Mouse (Mus musculus) hindbrain, embryonic 11.5 days (tissue): ENCODE results near the gene Mdfic. TPM values are rescaled to one million over a fixed set of nuclear protein-coding genes. Genes with fewer than 3 reads are reported as not detected.
"Not testable (repeated sequence)": the region's sequence is repeated elsewhere in the genome, so short reads cannot be mapped to it uniquely, and the experiment has no call there.

Experiments
- ATAC-seq: fragments of 200-750 bp; cut with Nextera tagmentation; 2 replicates; pipeline ENCODE4 v1.8.0; 2017; ENCODE audit warnings: mild to moderate bottlenecking, moderate TSS enrichment, moderate library complexity; ENCODE audit not compliant: low FRiP score
- DNase-seq: peaks from one replicate; pipeline ENCODE4 v3.0.0-alpha.2; 2015; ENCODE audit warnings: low spot score
- H3K27ac ChIP-seq: fragments of 300-500 bp; sonication (generic); 2 replicates; pipeline ENCODE4 v1.5.1; 2014; ENCODE audit warnings: mild to moderate bottlenecking, low read depth, low read length
- H3K27me3 ChIP-seq: fragments of 300-500 bp; sonication (generic); 2 replicates; pipeline ENCODE4 v1.6.1; 2014; ENCODE audit warnings: mild to moderate bottlenecking, low read length, moderate library complexity, mixed read lengths; ENCODE audit not compliant: control insufficient read depth, insufficient read depth
- H3K36me3 ChIP-seq: fragments of 300-500 bp; sonication (generic); 2 replicates; pipeline ENCODE4 v1.6.1; 2014; ENCODE audit warnings: mild to moderate bottlenecking, low read length, moderate library complexity, mixed read lengths; ENCODE audit not compliant: control insufficient read depth, insufficient read depth
- H3K4me1 ChIP-seq: fragments of 300-500 bp; sonication (generic); replicated peaks from 2 replicates; pipeline ENCODE4 v1.6.1; 2014; ENCODE audit warnings: low read length, mixed read lengths; ENCODE audit not compliant: control insufficient read depth, insufficient read depth
- H3K4me2 ChIP-seq: fragments of 300-500 bp; sonication (generic); replicated peaks from 2 replicates; pipeline ENCODE4 v1.6.1; 2014; ENCODE audit warnings: mild to moderate bottlenecking, low read depth, low read length
- H3K4me3 ChIP-seq: fragments of 300-500 bp; sonication (generic); 2 replicates; pipeline ENCODE4 v1.5.1; 2014; ENCODE audit warnings: low read depth, low read length
- H3K9ac ChIP-seq: fragments of 300-500 bp; sonication (generic); 2 replicates; pipeline ENCODE4 v1.6.1; 2014; ENCODE audit warnings: low read depth, low read length
- H3K9me3 ChIP-seq: fragments of 300-500 bp; sonication (generic); 2 replicates; pipeline ENCODE4 v1.6.1; 2016; ENCODE audit warnings: low read length; ENCODE audit not compliant: control insufficient read depth
- WGBS: fragments of 180-500 bp; shearing (Covaris S2); extraction: QIAGEN DNeasy Blood & Tissue Kit; methylation state at CpG from one replicate; pipeline ENCODE4 v1.1.7; 2014; 5-methylcytosine and 5-hydroxymethylcytosine counted together
- polyA plus RNA-seq: library from polyadenylated mRNA; unstranded; fragments of >200 nt; fragmentation: Nextera tagmentation; extraction: Ambion mirVana; gene quantifications from 2 replicates; pipeline ENCODE4 v1.2.1, GENCODE M21; 2014

Mdfic gene
- polyA plus RNA-seq, 1 experiment from 2014 or later: 4.8 TPM

DNA sequence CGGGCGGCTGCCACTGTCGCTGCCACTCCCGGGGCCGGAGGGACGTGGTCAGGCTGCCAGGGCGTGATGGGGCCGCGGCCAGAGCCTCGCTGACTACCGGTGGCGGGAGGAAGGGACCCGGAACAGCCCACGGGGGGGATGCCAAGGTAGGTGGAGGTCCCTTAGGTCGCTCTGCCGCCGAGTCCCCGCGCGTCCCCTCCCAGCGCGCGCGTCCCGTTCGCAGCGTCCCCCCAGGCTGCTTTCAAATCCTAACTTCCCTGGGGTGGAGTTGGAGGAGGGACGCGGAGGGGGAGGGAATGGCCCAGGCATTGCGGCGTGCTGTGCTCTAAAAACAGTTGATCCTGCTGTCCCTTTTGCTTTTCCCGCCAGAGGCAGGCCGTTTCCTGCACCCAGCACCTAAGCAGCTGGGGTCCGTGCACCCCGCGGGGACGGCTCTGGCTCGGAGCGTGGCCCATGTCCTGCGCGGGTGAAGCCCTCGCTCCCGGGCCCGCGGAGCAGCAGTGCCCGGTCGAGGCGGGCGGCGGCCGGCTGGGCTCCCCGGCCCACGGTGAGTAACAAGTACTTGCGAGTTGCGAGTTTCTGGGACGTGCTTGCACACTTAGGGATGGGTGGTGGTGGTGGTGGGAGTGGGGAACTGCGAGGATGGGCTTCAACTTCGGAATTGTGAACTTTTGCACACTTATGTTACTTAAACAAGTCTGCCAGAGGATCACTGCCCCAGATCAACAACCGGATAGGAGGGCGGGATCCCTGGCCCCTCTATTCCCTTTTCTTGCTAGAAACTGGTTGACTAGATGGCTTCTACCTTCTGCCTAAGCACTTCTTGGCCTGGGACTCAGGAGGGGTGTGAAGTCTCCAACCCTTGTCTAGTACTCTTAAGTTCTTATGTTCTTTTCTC, 606 bp downstream of the Mdfic start:
- H3K27me3 ChIP-seq: no peaks in the 10 kb centered on the region
- peak overlapping the region; percentile 49 for H3K4me3 ChIP-seq
- no peaks in the 10 kb centered on the region for H3K36me3 ChIP-seq
- peak; percentile 87 for ATAC-seq
- peak overlapping the region; percentile 55 for H3K9ac ChIP-seq
- DNase-seq: peak; percentile 66
- no peaks in the 10 kb centered on the region for H3K4me1 ChIP-seq
- under 1% methylated on average over 54 of the region's 60 CpGs for WGBS
- no peak overlapping the region for H3K27ac ChIP-seq
- no peaks in the 10 kb centered on the region for H3K9me3 ChIP-seq
- H3K4me2 ChIP-seq: peak overlapping the region; percentile 85

DNA sequence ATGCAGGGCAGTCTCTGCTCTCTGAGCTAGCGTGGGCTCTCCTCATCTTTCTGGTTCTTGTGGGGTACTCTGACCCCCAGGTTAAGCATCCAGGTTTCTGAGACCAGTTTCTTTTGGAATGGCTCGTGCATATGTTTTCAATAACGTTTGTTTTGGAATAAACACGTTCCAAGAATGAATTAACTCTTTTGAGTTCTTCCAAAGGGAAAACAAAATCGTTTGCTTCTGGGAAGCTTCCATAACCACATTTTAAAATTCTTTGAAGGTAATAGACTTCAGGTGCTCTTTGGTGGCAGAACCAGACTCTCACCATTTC, 1.2 kb downstream of the Mdfic start:
- no peak overlapping the region; the same call in 1 of the 2 replicates for H3K9ac ChIP-seq
- no peaks in the 10 kb centered on the region for H3K36me3 ChIP-seq
- no peaks in the 10 kb centered on the region for H3K4me1 ChIP-seq
- H3K4me2 ChIP-seq: peak overlapping the region; percentile 85
- no peaks in the 10 kb centered on the region for H3K27me3 ChIP-seq
- H3K27ac ChIP-seq: no peak overlapping the region
- ATAC-seq (no peak), DNase-seq (no peak)
- H3K9me3 ChIP-seq: no peaks in the 10 kb centered on the region
- H3K4me3 ChIP-seq: peak overlapping the region; percentile 49
- whole genome bisulfite sequencing: 36% methylated on average over 5 of the region's 5 CpGs

DNA sequence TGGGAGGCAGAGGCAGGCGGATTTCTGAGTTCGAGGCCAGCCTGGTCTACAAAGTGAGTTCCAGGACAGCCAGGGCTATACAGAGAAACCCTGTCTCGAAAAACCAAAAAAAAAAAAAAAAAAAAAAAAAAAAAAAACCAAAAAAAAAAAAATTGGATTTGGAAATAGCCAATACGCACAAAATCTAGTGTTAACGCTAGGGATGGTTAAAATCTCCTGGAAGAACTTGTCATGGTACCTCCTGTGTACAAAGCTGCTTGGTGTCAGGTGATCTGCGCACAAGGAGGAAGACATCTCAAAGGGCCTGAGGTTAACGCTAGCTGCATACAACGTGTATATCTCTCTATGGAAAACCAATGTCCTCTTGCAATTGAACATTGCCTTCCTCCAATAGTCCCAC, 2.2 kb downstream of the Mdfic start:
- H3K36me3 ChIP-seq: not testable (repeated sequence)
- 93% methylated on average over 7 of the region's 8 CpGs for WGBS

DNA sequence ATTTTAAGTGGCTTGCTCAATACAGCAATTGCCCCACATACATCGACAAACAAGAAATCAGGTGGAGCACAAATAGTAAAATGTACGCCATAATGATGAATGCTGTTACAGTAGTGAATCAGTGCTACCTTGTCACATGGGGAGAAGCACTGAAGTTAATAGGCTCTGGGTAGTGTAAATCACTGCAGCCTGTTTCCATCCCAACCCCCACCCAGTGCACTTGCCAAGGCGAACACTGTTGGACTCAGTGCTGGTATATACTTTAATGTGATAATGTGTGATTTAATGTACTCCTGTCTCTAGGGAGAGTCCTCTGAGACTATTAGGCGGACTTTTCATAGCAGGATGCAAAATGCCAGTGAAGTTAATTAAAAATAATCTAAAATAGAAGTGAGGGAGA, 3.8 kb downstream of the Mdfic start:
- WGBS: 92% methylated on average over 4 of the region's 4 CpGs
- Histone ChIP-seq H3K27ac (no peak overlapping the region), H3K4me1 (no peaks in the 10 kb centered on the region), H3K9me3 (no peaks in the 10 kb centered on the region), H3K27me3 (no peaks in the 10 kb centered on the region), H3K36me3 (no peaks in the 10 kb centered on the region), H3K4me2 (no peak overlapping the region), H3K4me3 (no peak overlapping the region), H3K9ac (no peak overlapping the region)
- no peak for ATAC-seq
- no peak for DNase-seq

More for the DNA sequence above, 2.2 kb downstream of the Mdfic start:
- DNase-seq, H3K9me3 ChIP-seq, H3K27ac ChIP-seq, H3K9ac ChIP-seq, H3K4me1 ChIP-seq, ATAC-seq, H3K4me2 ChIP-seq, H3K4me3 ChIP-seq, H3K27me3 ChIP-seq: not testable (repeated sequence)

DNA sequence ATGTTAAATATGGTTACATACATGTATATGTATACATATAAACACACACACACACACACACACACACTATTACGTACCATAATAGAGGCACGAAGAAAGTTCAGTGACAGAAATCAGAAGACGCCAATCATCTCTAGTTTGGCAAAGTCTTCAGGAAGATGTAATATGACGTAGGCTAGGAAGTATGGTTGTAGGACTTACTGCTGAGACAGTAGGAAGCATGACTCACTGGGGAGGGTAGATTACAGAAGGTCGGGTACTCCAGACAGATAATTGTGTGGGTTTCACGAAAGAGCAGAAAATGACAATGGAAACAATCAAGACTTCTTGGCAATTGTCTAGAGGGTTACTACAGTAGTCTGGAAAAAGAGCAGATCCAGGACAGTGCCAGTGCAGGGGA, 6.0 kb downstream of the Mdfic start:
- ATAC-seq (no peak), DNase-seq (no peak)
- Histone ChIP-seq H3K9me3 (no peaks in the 10 kb centered on the region), H3K27me3 (no peaks in the 10 kb centered on the region), H3K4me1 (no peaks in the 10 kb centered on the region), H3K4me2 (no peak overlapping the region), H3K4me3 (no peak overlapping the region), H3K27ac (no peak overlapping the region), H3K9ac (no peak overlapping the region), H3K36me3 (no peaks in the 10 kb centered on the region)
- 95% methylated on average over 6 of the region's 6 CpGs for WGBS

DNA sequence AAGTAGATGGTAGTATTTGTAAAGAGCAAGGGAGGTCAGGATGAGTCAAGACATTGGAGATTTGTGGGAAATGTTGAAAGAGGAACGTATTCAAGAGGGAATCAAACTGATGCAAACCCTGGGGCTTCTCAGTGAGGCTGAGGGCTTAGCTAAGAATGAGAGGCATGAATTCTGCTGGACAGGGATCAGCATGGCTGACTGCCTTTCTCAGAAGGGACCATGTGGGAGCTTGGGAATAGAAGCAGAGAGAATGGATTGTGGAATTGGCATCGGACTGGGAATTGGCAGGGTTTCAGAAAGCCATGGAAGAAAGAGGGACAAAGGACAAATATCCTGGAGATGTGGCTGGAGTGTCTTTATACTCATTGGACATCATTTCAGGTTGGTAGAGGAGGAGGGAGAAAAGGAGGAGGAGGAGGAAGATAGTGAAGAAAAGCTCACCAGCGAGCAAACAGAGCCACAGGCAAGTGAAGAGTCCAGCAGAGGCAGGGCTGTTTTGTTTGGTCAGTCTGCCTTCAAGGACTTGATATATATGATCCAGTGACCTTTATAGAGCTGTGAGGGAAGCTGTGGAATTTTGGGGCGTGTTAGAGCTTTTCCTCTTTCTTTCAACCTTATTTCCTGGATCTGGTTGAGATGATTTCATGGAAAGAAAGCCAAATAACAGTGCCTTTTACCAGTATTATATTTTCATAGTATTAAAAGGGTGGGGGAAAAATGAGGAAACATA, 7.4 kb downstream of the Mdfic start:
- 80% methylated on average over 4 of the region's 4 CpGs for WGBS
- DNase-seq: no peak

DNA sequence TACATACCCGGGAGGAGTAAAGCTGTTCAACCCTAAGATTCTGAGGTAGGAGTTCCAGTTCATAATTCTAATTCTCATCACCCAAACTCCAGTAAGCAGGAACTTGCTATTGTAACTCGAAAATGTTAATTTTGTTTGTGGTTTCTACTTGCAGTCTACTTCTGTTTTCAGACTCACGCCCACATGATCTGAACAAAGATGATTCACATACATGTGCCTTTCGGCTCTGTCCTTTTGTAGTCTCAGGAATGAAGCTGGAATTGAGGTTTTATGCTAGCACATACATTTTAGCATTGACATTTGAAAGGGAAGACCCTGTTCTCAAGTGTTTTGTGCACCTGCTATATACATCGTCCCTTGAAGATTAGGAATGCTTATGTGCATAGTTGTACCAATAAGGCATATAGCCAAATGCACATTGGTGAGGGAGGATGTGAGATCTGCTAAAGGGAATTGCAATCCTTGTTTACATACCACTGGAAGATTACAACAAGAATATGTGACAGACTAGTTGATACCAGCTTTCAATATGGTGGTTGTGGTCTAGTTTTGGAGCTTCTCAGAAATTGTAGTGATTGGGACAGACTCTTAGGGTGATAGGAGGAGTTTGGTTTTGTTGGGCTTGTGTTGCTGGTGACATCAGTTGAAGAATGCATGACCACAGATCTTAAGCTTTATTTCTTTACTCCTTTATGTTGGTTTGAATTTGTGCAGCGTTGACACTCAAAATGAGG, 8.6 kb downstream of the Mdfic start:
- Histone ChIP-seq H3K4me3 (no peak overlapping the region), H3K9me3 (no peaks in the 10 kb centered on the region), H3K9ac (no peak overlapping the region), H3K27me3 (no peaks in the 10 kb centered on the region), H3K27ac (no peak overlapping the region), H3K4me1 (no peaks in the 10 kb centered on the region), H3K4me2 (no peak overlapping the region), H3K36me3 (no peaks in the 10 kb centered on the region)
- DNase-seq (no peak), ATAC-seq (no peak)
- 90% methylated on average over 6 of the region's 6 CpGs for WGBS

More for the DNA sequence above, 7.4 kb downstream of the Mdfic start:
- Histone ChIP-seq H3K4me1 (no peaks in the 10 kb centered on the region), H3K36me3 (no peaks in the 10 kb centered on the region), H3K4me3 (no peak overlapping the region), H3K4me2 (no peak overlapping the region), H3K27ac (no peak overlapping the region), H3K27me3 (no peaks in the 10 kb centered on the region), H3K9ac (no peak overlapping the region), H3K9me3 (no peaks in the 10 kb centered on the region)
- ATAC-seq: no peak

DNA sequence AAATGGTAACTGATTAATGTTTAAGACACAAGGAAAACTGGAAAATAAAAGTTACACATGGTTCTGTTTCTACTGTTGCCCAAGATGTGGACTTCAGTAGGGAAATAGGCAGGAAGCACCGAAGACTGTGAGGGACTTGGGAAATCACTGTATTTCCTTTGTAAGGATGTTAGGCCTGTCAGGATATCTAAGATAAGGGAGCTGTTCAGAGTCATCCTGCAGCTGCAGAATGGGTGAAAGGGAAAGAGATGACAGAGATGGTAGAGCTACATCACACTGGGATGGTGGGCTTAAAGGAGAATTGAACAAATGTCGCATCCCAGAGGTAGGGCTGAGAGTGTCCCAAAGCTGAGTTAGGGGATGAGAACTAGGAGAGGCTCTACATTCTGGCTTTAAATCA, 9.8 kb downstream of the Mdfic start:
- Histone ChIP-seq H3K27ac (no peak overlapping the region), H3K4me2 (no peak overlapping the region), H3K9ac (no peak overlapping the region), H3K27me3 (no peaks in the 10 kb centered on the region), H3K9me3 (no peaks in the 10 kb centered on the region), H3K4me3 (no peak overlapping the region), H3K36me3 (no peaks in the 10 kb centered on the region), H3K4me1 (no peaks in the 10 kb centered on the region)
- ATAC-seq (no peak), DNase-seq (no peak)
- 90% methylated on average over 2 of the region's 2 CpGs for WGBS
